Mouse (Mus musculus) urinary bladder, postnatal 36 days (tissue): ENCODE measurements around the gene Klhdc8b.

ENCODE experiments used
- DNase-seq, 2 experiments: peaks; one replicate each; pipeline ENCODE4 v3.0.0; 2022; ENCODE audit warnings: low spot score in 2 of 2, mixed read lengths in 1 of 2

Klhdc8b gene

DNA sequence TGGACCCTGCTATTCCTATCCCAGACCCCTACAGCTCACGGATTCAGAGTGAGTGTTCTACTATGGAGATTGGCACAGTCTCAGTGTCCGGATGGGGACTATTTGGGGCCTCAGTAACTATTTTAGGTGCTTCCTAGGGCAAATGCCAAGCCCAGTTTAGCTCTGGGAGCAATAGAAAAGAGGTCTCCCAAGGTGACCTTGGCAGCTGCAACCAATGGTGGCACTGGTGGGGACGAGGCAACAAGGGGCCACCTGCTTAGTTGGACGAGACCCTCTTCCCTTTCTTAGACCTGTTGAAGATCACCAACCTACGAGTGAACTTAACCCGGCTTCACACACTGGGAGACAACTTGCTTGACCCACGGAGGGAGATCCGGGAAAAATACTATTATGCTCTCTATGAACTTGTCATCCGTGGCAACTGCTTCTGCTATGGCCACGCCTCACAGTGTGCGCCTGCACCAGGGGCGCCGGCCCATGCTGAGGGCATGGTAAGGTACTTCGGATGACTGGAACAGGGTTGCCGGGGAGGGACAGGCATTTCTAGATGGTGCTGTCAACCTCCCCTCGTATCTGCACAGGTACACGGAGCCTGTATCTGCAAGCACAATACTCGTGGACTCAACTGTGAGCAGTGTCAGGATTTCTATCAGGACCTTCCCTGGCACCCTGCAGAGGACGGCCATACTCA is 20.3 kb upstream of the Klhdc8b start:
- no peak for DNase-seq

DNA sequence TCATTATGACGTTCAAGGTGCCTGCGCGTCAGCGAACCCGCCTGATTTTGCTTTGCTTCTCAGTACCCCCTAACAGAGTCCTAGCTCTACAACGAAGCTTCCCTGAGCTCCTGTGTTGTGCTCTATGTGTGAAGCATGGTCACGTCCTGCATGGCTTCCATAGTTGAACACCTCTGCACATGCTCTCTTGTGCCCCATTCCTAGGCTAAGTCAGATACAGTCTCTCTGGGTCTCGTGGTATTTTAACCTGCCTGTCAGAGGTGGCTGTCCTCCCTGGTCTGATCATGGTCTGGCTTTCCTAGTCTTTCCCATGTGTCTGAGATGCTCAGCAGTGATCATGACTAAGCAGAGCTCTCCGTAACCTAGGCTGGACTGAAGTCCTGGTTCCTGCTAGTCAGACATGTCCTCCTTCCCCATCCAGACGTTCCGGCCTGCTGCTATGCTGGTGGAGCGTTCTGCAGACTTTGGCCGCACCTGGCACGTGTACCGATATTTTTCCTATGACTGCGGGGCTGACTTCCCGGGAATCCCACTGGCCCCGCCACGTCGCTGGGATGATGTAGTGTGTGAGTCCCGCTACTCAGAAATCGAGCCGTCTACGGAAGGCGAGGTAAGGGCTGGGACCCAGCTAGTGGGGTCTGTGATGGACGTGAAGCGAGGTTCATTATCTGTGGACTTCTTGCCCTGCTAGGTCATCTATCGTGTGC is 19.6 kb upstream of the Klhdc8b start:
- DNase-seq = no peak

DNA sequence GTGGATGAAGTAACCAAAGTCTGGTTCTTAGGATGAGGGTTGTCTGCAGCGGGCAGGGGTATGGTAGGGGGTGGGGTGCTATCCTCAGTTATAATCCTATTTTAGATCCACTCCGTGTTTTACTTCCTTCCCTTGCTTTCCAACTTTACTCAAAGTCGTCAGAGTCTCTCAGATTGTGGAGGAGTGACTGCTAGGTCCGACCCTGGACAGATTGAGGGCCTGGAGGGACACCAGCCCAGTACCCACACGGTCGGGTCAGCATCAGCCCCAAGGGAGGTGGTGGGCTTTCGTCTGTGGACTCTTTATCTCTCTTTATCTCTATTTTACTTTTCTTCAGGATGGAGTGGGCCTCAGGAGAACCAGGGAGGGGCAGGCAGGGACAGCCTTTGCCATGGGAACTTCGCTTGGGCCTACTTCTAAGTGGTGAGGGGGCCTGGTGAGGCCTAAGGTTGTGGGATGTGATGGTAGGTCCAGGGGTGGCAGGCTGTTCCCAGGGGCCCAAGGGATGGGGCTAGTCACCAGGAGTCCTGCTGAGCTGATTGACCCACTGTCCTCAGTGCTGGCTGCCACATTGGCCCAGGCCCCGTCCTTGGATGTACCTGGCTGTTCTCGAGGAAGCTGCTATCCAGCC is 18.5 kb upstream of the Klhdc8b start, which contains the start of gene Lamb2:
Gene Lamb2 (plus strand): TSS at position 16 of the 631 bp plus-strand sequence.
- peak in 1 of 2 experiments; percentile 35 for DNase-seq

DNA sequence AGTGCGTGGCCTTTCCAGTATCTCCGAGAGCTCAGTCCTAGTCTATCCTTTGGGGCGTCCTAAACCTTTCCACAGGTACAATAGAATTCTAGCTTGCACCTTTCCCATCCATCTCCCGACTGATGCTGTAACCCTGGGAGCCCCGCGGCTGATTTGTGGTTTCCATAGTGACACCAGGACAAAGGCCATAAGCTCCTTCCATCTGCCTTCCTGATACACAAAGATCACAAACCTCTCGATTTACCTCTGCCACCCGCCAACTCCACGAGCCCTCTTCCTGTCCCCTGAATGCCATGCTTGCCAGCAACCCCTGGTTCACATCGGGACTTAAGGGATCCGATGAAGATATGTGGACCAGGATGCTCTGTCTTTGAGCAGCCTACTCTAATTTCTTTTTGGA is 17.9 kb upstream of the Klhdc8b start:
- DNase-seq = peak in 1 of 2 experiments; percentile 30

DNA sequence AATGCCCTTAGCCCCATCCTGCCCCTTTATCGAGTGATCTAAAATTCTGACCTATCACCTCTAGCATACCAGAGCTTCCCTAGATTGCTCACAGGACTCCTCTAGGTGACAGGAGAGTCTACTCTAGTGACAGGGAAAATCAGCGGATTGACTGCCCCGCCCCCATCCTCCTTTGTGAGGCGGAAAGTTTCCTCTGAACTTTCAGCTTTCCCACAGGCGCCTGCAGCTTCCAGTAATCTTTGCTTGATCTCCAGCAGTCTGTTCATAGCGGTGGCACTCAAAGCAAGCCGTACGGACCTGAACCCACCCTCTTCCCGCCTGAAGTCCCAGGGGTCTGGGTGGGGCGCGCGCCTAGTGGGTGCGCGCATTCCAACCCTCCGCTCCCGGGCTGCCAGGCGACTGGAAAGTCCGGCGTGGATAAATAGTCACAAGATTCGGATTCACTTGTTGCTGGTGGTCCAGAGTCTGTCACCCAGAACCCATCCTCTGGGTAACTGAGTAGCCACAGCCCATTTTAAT is 17.3 kb upstream of the Klhdc8b start:
- peak; percentile 79 to 82 for DNase-seq

DNA sequence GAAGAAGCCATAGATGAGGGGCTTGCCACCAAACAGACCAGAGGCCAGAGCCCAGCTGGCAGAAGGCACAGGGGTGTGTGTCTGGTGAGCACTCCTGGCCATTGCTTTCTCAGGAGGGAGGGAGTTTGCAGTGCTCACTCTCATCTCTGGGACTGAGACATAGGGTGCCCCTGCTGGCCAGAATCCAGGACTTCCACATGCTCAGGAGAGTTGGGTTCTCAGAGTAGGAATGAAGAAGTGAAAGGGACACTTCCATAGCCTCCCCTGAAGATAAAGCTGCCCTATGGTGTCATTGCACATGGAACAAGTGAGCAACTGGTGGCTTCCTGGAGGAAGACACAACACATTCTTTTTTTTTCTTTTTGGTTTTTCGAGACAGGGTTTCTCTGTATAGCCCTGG is 13.1 kb upstream of the Klhdc8b start:
- DNase-seq = no peak

DNA sequence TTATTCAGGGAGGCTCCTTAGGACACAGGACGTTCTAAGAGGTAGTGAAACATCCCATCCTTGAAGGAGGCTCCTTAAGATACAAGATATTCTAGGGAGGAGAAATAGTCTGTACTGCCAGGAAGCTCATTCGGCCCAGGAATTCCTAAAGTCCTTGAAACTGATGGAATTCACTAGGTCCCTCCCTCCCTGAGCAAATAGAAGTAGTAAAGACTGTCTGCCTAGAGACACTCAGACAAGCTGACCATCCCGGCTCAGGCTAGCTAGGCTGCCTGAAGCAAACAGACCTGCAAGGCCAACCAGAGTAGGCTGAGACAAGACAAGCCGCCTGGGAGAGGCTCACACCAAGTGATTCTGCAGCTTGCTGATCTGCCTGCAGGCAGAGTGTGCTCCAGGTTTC is 8.5 kb upstream of the Klhdc8b start:
- no peak for DNase-seq

DNA sequence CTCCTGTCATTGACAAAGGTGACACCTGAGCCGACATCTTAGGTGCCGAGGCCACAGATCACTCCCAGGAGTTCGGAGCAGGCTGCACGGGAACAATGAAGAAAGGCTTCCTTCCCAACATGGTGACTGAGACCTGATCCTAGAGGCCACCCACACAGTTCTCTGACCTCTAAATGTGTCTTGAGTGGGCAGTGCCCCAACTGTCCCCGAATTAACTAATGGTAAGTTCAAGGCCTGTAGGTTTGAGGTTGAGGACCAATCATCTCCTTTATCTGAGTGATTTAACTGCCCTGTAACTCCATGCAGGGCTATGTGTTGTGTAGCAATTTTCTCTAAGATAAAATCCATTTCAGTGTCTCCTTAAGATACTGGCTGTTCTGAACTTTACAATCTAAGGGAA is 8.0 kb upstream of the Klhdc8b start:
- DNase-seq = no peak

DNA sequence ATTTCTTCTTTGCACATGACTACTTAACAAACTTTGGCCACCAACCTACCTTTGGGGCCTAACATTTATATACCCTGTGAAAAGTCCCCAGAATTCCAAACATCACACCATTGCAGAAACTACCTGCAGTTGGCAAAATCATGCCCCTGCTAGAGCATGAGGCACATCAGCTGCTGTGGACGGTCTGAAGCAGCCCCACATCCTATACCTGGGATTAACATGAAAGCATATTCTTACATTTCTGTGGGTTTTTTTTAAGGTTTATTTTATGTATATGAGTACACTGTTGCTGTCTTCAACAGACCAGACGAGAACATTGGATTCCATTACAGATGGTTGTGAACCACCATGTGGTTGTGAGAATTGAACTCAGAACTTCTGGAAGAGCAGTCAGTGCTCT is 4.8 kb upstream of the Klhdc8b start:
- no peak for DNase-seq

DNA sequence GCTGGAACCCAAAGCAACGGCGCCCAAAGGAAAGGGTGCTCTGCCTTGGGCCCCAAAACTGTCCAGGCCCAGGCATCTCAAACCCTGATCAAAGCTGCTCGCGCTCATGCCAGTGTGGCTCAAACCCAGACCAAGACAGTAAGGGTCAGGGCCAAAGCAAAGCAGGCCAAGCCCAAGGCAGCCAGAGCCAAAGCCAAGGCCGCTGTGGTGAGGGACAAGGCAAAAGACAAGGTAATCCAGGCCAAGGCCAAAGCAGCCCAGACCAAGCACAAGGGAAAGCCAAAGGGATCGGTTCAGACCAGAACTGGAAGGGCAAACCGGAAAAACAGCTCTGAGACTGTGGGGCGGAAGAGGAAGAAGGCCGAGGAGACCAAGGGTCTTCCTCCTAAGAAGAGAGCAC is 2.3 kb upstream of the Klhdc8b start:
- no peak for DNase-seq

DNA sequence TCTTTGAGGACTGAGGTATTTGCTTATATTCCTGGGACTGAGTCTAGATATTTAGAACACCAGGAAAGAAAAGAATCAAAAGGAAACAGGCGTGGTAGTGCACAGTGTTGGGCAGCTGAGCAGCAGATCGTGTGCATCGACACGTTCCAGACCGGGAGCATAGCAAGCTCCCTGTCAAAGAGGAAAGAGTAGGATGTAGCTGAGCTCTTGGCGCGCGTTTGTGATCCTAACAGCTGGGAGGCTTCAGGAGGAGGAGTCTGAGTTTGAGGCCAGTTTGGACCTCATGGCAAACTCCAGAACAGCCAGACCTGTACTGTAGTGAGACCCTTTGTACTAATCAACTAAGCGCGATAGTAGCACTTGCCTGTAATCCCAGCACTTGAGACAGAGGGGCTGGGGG is 811 bp upstream of the Klhdc8b start:
- DNase-seq = peak in 1 of 2 experiments; percentile 38

DNA sequence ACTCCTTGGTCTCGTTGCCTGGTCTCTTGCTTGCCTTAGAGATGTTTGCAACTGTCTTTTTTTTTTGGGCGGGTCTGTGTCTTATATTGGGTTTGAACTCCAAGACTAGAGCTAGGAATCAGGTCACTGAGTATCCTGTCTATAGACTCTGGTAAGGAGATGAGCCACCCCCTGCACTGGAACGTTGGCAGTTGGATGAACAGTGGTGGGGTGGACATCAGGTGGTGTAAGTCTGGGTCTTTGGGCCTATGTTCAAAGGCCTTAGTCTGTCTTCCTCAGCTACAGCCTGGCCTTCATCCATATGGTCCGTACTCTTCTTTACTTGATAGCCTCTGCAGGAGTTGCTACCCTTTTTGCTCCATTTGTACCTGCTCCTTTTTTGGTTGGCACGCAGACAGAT is 294 bp upstream of the Klhdc8b start:
- no peak for DNase-seq

DNA sequence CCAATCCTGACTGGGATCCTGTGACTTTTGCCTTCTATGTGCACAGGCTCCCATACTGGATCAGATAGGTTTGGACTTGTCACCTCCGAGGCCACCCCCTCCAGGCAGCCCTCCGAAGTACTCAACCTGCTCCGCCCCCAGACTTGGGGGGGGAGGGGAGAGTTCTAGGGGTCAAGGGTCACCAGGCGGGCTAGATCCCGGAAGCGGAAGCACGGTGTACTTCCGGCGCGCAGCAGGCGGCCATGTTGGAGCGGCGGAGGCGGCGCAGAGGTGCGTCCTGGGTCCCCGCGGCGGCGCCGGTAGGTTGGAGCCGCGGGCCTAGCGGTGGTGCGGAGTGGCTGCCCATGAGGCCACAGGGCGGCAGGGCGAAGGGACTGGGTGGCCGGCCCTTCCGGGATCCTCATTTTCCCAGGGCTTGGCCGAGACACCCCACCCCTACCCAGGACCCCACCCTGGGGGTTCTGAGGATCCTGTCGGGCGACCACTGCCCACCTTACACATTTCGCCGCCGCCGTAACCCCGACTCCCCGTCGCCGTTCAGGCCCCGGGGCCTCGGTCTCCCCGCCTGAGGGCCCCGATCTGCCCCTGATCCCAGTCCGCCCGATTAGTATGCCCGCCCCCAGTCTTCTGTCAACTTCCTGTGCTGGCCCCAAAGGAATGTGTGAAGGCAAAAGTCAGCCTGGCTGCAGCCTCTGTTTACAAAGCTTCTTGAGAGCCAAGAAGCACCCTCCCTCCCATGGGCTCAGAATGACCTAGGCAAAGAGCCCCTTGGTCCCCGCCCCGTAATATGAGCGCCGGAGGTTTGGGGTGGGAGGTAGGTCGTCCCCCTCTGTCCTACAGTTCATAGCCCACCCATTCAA is 832 bp downstream of the Klhdc8b start, which contains the start of gene Ccdc71:
Gene Ccdc71 (plus strand): TSS at position 209 of the 860 bp plus-strand sequence.
- DNase-seq = peak; percentile 76 to 86

DNA sequence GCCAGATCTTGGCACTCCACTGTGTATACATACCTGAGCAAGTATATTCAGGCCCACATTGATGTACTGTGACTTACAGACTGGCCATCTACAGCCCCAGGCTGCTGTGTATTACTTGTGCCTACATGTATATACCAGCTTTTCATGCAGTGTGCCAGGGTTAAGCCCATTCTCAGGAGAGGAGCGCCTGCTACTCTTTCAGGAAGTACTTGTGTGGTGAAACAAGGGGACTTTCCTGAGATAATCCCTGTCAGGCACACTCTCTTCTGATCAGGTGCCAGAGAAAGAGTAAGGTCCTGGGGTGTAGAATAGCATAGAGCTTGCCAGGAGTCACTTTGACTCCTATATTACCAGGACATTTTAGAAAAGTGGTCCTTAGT is 1.5 kb downstream of the Klhdc8b start:
- no peak for DNase-seq

DNA sequence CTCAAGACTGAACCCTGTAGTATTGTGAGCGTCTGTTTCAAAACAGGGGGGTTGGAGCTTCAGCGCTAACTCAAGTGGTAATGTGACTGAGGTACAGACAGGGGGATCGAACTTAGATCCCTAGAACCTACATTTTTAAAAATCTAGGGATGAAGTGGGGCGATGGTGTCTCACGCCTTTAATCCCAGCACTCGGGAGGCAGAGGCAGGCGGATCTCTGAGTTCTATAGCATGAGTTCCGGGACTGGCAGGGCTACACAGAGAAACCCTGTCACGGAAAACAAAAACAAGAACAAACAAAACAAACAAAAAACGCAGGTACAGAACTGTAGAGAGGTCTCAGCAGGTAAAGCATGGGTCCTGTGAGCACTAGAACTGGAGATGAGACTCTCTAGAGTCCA is 4.4 kb downstream of the Klhdc8b start:
- DNase-seq = no peak

DNA sequence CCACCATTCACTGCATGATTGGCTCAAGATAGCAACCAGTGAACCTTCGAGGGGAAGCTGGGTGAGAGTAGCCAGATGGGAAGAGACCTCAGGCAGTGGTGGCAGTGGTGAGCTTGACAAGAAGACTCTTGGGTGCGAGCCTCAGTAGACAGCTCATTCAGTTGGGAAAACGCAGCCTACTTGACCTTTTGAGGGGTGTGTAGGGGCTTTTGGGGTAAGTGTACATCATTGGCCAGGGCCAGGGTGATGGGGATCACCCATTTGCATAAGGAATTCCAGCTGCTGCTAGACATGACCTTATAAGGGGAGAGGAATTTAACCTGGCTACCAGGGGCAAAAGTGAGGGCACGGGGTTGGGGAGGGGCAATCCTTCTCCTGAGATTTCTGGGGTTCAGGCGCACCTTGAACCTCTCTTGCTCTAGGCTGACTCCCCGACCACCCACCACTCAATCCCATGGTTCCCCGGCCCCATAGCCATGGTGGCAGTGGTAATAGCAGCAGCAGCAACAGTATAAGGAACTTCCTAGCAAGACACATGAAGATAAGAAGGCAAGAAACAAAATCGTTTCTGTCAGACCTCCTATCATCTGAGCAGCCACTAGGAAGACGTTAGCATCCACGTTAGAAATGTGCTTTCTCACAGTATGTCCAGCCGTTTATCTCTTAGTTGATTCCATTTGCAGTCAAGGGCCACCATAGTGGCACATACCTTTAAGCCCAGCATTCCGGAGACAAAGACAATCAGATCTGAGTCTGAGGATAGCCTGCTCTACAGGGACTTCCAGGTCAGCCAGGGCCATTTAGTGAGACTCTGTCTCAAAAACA is 5.4 kb downstream of the Klhdc8b start:
- no peak for DNase-seq

DNA sequence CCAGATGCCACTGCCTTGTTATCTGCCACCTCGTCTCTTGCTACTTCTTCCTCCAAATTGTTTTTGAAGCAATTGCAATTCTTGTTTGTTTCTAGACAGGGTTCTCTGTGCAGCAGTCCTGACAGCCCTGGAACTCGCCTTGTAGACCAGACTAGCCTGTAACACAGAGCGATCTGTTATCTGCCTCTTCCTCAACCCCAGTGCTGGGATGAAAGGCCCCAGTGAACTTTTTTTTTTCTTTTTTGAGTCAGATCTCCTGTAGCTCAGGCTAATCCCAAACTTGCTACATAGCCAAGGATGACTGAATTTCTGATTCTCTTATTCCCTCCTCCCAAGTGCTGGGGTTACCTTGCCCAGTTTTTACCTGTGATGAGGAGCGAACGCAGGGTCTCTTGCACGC is 7.0 kb downstream of the Klhdc8b start:
- no peak for DNase-seq

DNA sequence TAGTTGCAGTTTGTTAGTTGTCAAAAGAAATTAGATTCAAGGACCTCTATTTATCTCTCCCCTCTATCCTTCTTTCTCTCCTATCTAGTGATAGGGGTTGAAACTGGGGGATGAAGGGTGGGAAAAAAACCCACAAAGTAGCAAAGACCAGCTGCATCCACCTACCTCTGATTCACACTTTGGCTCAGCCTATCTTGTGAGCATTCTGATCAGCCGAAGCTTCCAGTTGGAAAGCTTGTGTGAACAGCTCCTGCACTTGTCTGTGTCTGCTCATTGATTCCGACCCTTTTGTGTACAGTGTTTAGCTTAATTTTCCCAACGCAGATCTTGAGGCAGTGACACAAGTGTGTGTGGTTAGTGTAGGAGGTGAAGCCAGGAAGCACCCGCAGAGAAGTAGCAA is 7.9 kb downstream of the Klhdc8b start:
- DNase-seq = no peak

DNA sequence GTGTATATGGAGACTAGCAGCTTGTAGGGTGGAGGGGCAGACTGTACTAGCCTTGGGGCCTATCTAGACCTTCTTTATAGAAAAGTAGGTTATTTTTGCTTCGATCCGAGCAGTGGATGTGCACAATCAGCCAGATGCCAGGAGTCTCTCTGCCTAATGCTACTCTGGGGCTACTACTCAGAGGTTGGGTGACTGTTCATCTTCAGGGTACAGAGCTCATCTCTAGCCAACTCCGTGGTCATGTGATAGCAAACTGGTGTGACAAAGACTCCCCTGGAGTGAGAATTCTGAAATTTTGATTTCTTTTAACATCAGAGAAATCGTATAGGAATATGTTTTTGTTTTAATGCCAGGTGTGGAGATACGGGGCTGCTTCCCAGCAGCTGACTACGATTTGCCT is 8.5 kb downstream of the Klhdc8b start:
- no peak for DNase-seq

DNA sequence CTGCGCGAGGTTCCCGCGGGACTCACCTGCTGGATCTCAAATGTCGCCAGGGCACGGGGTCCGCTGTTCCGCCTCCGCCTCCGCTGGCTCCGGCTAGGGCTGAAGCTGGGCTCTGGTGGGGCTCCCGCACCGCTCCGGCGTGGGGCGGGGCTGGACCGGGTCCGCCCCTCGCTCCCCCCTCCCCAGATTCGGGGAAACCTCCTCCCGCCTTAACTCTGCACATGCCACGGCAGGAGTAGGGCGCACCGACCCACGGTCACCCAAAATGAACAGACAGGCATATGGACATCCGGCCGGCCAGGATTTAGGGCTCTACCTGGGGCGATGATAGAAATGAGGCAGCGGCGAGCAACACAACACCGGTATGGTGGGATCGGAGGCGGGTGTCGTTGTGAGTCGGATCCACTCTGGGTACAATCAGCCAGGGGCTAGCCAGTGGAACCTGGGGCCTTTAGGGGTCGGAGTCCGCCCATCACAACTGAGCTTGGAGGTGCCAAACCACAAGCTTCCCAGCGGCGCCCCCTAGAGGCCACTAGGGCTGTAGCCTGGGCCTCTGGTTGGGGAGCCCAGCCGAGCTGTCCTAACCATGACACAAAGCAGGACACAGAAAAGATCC is 9.0 kb downstream of the Klhdc8b start:
- DNase-seq = peak; percentile 77 to 84
